Mouse (Mus musculus) embryo, embryonic 11 days (tissue): ENCODE data around the gene Arl14ep.
"Not testable (repeated sequence)": the region's sequence is repeated elsewhere in the genome, so short reads cannot be mapped to it uniquely, and the experiment has no call there.

Experiments used
- DNase-seq: peaks from one replicate; pipeline ENCODE4 v3.0.0-alpha.2; 2015

Arl14ep gene

DNA sequence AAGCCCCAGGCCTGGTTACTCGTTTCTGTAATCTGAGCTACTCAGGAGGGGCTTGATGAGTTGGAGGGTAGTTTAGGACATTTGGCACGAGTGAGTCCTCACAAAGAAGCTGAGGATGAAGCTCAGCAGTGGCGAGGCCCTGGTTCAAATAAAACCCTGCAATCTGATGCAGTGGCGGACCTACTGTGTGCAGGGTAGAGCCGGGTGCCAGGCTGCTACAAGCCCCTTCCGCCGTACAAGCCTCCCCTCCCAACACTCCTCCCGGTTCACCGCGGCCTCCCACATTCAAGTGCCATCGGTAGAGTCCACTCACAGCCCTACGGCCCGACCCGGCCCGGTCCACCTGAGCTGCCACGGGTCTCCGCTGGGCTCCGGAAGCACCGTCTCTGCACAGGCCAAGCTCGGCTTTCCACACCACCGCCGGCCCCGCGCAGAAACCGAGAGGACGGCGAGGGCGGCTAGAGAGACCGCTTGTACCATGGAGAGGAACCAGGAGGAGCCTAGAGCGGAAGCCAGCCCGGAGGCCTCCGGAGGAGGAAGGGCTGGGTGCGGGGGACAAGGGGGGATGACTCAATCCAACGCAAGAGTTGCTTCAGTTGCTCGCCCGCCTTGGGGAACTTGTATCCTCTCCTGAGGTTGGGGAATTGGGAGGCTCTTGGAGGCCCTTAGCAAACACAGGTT, at the start of gene Arl14ep:
TSS of gene Arl14ep (minus strand) at position 466 of the 681 bp plus-strand sequence.
- peak; percentile 92 for DNase-seq

DNA sequence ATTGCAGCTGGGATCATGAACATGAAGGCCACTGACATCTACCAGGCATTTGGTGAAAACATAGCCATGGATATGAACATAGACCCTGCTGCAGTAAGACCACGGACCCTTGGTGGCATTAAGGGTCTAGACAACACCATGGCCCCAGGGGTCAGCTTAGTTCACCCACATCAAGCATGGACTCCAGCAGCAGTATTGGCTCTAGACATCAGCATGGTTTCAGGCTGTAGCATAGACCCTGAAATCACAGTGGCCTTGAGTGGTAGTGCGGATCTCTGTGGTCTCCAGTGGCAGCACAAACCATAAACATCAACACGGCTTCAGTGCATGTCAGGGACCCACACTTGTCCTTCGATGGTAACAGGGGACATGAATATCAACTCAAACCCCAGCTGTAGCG, 48.5 kb upstream of the Arl14ep start:
- no peak for DNase-seq

DNA sequence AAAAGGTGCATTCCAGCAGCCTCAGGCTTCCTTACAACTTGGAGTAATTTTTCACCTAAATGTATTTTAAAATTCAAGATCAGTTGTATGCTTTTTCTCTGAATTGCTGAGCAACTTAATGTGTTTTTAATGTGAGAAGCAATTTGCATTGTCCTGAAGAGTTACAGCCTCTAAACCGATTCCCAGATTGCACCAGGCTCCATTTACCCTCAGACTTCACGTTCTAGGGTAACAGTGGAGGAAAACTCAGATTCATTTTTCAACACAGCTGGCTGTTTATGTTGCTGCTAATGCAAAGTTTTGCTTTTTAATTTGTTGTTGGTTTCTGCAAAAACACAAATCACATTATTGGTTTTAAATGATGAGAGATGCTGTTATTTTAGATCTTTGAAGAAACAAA, 45.1 kb upstream of the Arl14ep start:
- DNase-seq = no peak

DNA sequence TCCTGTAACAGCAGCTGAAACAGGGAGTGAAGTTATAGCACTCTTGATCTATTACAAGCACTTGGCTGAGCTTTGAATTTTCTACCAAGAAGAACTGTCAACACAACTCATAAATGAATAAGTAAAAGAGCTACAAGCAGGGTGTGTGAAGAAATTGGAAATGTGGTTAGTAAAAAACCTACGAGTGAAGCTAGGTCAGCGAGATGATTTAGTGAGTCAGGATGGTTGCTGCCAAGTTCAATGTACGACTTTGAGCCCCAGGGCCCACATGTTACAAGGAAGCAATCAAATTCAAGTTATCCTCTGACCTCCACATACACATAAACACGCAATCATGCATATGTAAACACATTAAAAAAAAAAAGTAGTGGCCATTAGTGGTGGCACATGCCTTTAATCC, 38.9 kb upstream of the Arl14ep start:
- DNase-seq = no peak

DNA sequence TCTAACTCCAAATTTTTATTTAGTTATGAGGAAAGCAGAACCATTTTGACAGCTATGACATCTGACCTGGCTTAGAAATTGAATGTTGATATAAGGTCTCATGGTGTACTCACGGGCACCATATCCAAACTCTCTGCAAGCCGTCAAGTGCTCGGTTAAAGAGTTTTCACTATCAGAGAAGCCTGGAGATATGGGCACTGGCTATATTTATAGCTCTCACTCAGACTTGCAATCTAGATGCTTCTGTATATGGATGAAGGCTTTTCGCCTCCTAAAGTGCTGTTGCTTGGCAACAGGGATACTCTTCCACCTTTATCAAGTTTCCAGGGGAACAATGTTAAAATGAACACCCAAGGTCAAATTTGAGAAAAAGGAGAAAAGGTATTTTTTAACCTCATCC, 38.1 kb upstream of the Arl14ep start:
- no peak for DNase-seq

DNA sequence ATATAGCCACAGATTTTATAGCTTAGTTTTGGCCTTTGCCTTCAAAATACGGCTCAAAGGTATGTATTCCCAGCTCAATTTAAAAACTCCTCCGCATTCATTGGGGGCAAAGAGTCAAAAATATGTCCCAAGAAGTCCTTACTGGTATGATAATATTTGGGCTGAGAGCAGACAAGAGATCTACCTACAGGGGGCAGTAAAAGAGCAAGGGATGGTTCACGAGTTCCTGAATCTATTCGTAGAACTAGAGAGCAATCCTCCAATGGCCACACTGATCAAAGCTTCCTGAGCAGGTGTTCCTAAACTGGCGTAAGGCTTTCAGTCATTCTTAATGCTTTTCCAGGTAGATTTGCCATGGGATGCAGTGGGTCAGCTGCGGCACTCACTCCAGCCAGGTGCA, 35.9 kb upstream of the Arl14ep start:
- no peak for DNase-seq

DNA sequence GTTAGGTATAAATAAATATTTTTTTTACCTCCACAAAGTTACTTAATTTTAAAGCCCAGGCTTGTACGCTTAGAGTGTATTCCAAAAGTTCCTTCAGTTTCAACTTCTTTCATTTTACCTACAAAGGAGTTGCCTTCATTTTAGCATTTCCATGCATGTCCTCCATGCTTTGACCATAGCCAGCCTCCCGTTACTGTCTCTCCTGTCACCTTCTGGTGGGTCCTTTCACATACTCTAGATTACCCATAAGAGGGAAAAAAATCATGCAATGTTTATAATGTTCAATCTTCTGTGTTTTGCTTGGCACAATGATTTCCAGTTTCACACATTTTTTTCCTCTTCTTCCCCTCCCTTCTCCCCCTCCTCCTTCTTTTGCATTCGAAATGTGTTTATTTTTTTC, 32.2 kb upstream of the Arl14ep start:
- DNase-seq = no peak

DNA sequence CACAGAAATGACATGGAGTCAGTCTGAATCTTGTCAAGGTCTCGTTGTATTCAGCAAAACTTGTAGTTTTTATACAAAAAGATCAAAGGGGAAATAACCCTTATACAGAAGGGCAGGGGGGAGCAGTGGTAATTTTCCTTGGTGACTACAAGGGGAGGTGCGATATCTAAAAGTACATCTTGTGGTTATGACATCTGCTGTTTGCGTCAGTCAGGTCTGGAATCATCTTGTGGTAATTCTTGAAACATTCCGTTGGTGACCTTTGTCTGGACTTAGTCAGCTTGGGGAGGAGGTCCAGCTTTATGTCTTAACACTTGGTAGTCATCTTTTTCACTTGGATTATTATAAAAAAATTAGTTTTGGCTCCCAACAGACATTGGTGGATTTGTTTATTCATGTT, 31.7 kb upstream of the Arl14ep start:
- DNase-seq = not testable (repeated sequence)

DNA sequence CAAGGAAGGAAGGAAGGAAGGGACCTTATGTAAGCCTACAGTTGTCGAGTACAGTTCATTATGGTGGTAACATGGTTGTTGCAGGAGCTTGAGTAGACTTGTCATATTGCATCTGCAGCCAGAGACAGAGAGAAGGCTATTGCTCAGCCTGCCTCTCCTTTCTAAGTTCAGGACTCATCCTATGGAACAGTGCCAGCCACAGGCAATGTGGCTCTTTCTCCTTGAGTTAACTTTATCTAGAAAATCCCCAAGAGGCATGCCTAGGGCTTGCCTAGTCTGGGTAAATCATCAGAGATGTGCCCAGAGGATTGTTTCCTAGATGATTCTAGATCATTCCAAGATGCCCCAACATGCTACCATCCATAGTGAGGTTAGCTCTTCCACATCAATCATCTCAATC, 17.0 kb upstream of the Arl14ep start:
- DNase-seq = no peak

DNA sequence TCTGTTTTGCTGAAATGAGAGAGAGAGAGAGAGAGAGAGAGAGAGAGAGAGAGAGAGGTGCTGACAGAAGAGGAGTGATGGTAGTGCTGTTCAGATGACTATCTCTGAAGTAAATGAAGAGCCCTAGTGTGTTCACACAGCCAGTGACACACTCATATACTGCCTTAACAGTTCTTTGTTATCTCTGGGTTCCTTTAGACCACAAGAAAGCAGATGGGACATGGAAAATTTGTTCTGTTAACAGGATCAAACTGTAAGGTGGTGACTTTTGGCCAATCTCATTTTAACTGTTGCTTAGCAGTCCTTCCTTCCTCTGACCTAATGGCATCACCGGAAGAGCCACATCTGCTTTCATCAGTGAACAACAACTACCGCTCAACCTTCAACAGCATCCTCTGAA, 10.7 kb upstream of the Arl14ep start:
- DNase-seq = no peak

DNA sequence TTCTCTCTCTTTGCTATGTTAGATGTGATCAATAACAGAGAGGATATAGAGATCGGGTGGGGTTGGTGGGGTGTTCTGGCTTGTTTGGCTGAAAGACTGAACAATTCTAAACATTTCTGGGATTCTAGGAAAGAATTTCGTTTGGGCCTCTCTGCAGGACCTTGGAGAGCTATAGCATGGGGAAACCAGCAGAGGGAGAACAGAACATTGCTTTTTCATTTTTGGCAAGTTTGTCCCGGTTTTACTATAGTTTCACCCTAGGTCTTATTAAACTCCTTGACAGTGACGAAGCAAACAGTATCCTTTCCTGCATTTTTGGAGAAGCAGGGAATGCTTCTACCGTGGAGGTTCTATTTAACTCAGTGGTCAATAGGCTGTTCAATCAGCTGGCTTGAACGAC, 8.3 kb upstream of the Arl14ep start:
- DNase-seq = peak; percentile 16

DNA sequence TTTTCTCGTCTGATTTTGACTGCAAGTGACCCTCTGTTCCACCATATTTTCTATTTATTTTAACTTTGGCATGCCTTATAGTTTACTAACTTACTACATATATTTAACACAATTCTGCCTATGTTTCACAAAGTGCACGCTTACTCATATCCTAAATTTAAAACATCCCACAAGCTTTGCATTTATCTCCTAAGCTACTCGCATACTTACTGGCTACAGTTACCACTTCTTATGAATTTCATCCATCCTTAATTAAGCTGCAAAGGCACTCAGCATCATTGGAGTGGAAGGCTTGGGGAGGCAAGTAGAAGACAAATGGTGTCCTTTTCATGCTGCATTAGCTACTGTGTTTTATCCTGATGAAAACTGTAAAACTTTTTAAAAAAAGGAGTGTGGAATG, 2.2 kb upstream of the Arl14ep start:
- no peak for DNase-seq

DNA sequence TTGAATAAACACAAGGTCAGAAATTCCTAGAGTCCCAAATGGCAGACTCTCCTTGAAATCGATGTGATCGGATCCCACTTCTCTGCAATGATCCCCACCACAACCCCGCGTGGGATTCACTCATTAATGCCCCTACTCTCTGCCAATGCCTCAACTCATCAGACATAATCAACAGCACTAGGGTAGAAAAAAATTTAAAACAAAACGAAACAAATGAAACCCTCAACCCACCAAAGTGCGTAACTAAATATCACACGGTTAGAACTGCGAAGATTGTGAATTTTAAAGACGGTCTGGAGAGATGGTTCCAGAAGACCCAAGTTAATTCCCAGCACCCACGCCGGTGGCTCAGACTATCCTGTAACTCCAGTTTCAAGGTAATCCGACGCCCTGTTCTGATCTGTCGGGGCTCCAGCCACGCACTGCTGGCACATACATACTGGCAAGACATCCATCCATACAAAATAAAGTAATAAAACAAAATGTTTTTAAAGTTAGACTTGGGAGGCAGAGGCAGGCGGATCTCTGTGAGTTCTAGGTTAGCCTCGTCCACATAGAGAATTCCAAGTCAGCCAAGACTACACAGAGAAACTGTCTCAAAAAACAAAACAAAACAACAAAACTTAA, 779 bp downstream of the Arl14ep start:
- DNase-seq = no peak

DNA sequence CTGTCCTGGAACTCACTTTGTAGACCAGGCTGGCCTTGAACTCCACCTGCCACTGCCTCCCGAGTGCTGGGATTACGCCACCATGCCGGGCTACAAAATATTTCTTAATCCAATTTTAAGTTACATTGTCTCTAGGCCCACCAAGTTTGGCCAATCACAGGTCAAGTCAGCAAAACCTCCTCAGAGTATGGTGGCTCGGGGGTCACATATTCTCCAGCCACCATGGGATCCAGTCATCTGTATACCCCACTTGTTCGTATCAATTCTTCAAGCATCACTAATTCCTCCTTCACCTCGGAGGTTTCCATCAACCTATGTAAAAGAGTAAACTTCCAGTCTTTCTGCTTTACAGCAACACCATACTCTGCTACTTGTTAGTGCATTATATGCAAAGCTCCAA, 1.4 kb downstream of the Arl14ep start:
- DNase-seq = no peak

DNA sequence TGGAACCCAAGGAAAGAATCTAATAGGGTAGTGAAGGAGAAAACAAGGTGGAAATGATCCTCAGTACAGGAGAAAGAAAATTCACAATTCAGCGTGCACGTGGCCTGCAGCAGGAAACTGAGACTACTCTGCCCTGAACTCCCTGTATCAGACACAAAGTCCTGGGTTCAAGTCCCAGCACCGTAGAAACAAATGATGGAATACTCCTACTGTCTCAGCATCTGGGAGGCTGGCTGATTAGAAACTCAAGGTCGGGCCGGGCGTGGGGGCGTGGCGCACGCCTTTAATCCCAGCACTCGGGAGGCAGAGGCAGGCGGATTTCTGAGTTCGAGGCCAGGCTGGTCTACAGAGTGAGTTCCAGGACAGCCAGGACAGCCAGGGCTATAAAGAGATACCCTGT, 3.3 kb downstream of the Arl14ep start:
- DNase-seq = no peak

DNA sequence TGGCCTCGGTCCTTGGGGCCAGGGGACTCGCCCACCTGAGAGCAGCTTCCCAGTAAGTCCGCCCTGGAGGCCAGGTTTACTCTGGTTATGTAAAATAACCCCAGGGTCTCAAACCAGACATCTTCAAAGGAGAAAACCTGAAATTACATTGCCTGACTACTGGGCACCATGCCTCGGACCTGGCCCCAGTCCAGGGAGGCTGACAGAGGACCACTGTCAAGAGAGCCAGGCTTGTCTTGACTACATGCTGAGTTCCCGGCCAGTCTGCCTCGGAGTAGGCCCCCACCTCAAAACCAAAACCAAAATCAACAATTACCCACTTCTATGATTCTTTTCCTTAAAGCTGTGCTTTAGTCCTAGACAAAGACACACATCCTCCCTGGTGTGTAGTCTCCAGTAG, 5.9 kb downstream of the Arl14ep start:
- no peak for DNase-seq

DNA sequence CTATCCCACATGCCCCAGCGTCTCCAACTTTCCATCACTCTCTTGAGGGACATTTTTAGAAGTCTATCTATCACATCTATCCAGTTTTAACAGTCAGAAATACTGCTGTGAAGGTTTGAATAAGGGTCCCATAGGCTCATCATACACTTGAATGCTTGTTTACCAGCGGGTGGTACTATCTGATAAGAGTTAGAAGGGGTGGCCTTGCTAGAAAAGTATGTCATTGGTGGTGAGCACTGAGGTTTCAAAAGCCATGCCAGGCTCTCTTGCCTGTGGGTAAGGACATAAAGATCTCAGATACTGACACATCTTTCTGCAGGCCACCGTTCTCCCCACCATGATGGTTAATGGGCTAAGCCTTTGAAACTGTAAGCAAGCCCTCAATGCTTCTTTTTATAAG, 10.7 kb downstream of the Arl14ep start:
- no peak for DNase-seq

DNA sequence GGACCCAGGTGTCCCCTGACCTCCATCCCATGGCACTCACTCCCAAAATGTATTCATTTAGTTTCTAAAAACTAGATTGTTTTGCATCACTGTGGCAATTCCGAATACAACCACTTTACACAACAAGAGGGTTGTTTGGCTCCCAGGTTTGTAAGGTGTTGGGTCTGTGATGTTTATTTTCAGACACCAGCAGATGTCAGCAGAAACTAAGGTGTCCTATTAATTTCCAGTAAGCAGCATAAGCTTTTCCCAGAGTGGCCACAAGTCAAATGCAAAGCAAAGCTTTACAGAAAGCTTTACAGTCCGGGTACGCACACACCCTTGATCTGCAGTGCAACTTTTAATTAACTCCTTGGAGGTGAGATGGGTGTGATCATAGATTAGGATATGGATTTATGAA, 12.6 kb downstream of the Arl14ep start:
- DNase-seq = no peak

DNA sequence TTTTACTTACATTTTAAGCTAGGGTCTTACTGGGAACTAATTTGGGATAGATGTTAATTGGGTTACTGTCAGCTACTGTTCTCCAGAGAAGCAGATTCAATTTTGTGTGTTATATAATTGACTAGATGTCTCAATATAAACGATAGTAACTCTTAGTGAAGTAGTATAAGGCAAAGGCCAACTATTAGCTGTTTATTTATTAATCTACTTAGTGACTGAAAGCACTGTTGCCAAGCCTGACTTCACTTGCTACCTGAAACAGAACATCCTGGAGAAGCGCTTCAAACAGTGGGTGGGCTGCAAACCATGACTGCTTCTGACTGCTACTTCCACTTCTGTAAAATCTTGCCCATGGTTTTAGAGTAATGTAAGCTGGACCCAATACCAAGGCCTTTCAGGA, 13.2 kb downstream of the Arl14ep start:
- DNase-seq = no peak

DNA sequence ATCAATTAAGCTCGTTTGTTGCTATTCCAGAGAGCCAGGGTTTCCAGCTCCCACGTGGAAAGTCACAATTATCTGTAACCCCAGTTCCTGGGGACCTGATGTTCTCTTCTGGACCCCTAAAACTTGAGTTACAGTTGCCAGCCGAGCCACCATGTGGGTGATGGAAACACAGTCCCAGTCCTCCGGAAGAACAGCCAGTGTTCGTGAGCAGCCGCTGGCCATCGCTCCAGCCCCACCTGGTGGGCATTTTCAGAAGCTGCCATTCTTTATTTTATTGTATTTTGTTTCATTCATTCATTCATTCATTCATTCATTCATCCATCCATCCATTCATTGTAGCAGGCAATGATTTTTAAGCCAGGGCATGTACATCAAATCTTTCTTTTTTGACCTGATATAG, 14.0 kb downstream of the Arl14ep start:
- peak; percentile 63 for DNase-seq

DNA sequence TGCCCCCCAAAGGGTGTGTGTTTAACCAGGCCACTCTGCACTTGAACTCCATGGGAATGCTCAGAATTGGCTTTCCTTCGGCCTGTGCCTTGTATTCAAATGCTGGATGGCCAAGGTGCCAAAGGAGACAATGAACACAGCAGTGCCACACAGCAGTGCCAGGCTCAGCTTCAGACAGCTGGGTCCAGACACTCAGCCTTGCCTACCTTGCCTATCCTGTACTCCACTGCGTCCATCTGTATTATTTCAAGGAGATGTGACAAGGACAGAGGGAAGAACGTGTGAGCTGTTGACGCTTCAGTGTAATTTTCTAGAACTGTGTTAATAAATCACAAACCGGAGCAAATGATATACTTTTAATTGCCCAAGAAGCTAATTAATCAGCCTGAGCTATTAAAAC, 14.8 kb downstream of the Arl14ep start:
- DNase-seq = no peak

DNA sequence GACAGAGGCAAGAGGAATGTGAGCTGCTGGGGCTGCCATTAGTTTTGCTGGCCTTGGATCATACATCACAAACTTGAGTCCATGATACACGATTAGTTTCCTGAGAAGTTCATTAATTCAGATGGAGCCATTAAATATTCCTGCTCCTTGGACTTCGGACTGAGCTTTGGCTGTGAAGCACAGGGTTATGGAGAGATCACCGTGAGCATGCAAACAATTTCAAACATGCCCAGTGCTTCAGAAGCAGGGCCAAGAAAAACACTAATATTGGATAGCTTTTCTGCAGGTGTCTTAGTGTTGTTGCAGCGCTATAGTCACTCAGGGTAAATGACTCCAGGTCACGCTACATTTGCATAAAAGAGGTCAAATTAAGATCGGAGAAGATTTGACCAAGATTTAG, 15.3 kb downstream of the Arl14ep start:
- no peak for DNase-seq

DNA sequence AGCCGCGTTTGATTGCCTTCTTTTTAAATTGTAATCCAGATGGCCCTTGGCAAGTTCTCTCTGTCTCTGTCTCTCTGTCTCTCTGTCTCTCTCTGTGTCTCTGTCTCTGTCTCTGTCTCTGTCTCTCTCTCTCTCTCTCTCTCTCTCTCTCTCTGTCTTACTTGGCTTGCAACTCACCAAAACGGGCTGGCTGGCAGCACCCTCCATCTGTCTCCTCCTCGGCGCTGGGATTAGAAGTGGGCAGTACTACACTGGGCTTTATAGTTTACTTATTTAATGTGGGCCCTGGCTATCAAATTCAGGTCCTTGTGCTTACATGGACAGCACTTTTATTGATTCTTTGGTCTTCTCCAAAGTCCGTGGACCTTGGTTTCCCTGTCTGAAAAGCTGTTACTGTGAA, 18.1 kb downstream of the Arl14ep start:
- no peak for DNase-seq

DNA sequence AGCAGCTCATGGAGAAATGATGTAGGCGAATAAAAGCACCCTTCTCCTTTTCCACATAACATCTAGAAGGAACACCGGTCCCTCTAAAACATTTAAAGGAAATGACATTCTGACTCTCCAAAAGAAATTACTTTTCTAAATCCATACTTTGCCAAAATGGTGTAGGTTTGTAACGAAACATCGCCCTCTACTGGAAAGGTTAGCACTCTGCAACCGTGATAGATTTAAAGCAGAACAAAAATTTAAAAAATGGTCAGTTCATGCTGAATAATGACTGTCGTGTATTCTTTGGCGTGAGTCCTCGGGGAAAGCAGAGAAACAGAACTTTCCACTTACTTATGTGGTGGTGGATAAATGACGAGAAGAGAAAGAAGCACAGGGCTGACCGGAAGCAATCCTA, 18.6 kb downstream of the Arl14ep start:
- DNase-seq = peak; percentile 80

DNA sequence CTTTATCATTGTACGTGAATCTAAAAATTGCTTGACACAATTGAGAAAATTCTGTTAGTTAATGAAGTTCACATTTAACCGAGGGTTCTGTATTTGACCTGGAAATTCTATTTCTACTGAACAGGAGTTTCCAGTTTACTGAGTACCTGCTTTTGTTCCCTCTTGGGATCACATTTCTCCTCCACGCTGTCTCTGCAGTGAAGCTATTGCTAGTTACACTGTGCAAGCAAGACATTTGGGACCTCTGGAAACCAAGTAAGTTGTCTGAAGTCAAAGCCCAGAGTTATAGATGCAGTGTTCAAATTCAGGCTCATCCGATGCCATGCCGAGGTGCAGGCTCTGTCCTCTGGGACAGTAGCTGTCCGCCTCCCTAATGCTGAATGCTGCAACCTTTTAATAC, 19.2 kb downstream of the Arl14ep start:
- no peak for DNase-seq
